16 mouse cellular contexts compared by ENCODE assay signal in genomic region chr11:7506421-7506945, GRCm38 (mm10).
DNase-seq lines count a peak whose midpoint lies in the region; ATAC-seq and TF ChIP-seq lines count a peak whose summit lies in the region.
"Had no signal": no experiment of that assay in that cellular context is flagged by ENCODE, and none has a peak within 500 bp of the region (broad histone marks: within the 10 kb centered on the region; RNA-seq: fewer than 3 reads in every experiment).

No protein-coding gene starts in this region.

- H3K9me3 ChIP-seq in kidney, embryonic 15.5 days (replicated peaks), result no peaks in the 10 kb centered on the region
- no peaks in the 10 kb centered on the region for H3K9me3 ChIP-seq in lung, embryonic 14.5 days (ENCODE audit: low read depth, low read length)
- H3K9me3 ChIP-seq in lung, postnatal 0 days (ENCODE audit: low read length), result no peaks in the 10 kb centered on the region
- H3K9me3 ChIP-seq in midbrain, embryonic 13.5 days, result no peaks in the 10 kb centered on the region
- H3K9me3 ChIP-seq: forebrain, embryonic 10.5 days; heart, embryonic 13.5 days; hindbrain, embryonic 13.5 days had no signal

- ATAC-seq in kidney, embryonic 15.5 days (replicated peaks; ENCODE audit: low FRiP score), result no peak
- peak; percentile 45 for ATAC-seq in lung, embryonic 14.5 days (ENCODE audit: insufficient read depth)
- no peak for ATAC-seq in lung, postnatal 0 days
- ATAC-seq in midbrain, embryonic 13.5 days, result no peak
- ATAC-seq: inflammation-experienced regulatory T-cells, adult 6 months; Patski had no signal

- no peak for TF ChIP-seq CTCF in lung, embryonic 14.5 days (IDR thresholded peaks at IDR 0.05; ENCODE audit: low read depth)
- no peak for TF ChIP-seq CTCF in lung, postnatal 0 days (IDR thresholded peaks at IDR 0.05)

- DNase-seq in kidney, postnatal 36 days, result no peak
- DNase-seq in lung, embryonic 14.5 days, result peak; percentile 30
- no peak for DNase-seq in lung, postnatal 0 days (ENCODE audit: low spot score)
- peak; percentile 32 for DNase-seq in embryo, embryonic 11.5 days (ENCODE audit: low read depth, low spot score)
- peak; percentile 19 for DNase-seq in yolk sac, embryonic 10.5 days (ENCODE audit: low spot score)
- DNase-seq: cerebellum, adult 2 months; lung, adult 18-20 months; lung, postnatal 36 days; thymus, postnatal 25 days had no signal

- H3K27ac ChIP-seq in kidney, embryonic 15.5 days, result 0 out of 2 replicates have a peak overlapping the region, but pooled peaks have one; percentile 1
- H3K27ac ChIP-seq in lung, embryonic 14.5 days (ENCODE audit: low read depth), result no peak overlapping the region
- no peak overlapping the region for H3K27ac ChIP-seq in lung, postnatal 0 days (ENCODE audit: low read length)
- H3K27ac ChIP-seq in midbrain, embryonic 13.5 days, result no peak overlapping the region
- H3K27ac ChIP-seq: forebrain, embryonic 10.5 days; heart, embryonic 13.5 days; hindbrain, embryonic 13.5 days had no signal

- H3K4me2 ChIP-seq in kidney, embryonic 15.5 days, result no peak overlapping the region
- H3K4me2 ChIP-seq in lung, embryonic 14.5 days, result no peak overlapping the region
- no peak overlapping the region for H3K4me2 ChIP-seq in lung, postnatal 0 days (replicated peaks; ENCODE audit: low read depth, low read length)
- H3K4me2 ChIP-seq in midbrain, embryonic 13.5 days (replicated peaks), result no peak overlapping the region
- H3K4me2 ChIP-seq: heart, embryonic 13.5 days; hindbrain, embryonic 13.5 days had no signal

- H3K4me3 ChIP-seq in kidney, embryonic 15.5 days (replicated peaks), result no peak overlapping the region
- no peak overlapping the region for H3K4me3 ChIP-seq in lung, embryonic 14.5 days (ENCODE audit: low read depth, low read length)
- H3K4me3 ChIP-seq in lung, postnatal 0 days (ENCODE audit: low read depth, low read length), result no peak overlapping the region
- H3K4me3 ChIP-seq in midbrain, embryonic 13.5 days (replicated peaks), result no peak overlapping the region
- H3K4me3 ChIP-seq: forebrain, embryonic 10.5 days; heart, embryonic 13.5 days; hindbrain, embryonic 13.5 days had no signal

- 22% methylated on average over 7 of the region's 7 CpGs for WGBS in kidney, embryonic 15.5 days
- 24% methylated on average over 7 of the region's 7 CpGs for WGBS in lung, embryonic 14.5 days
- 31% methylated on average over 7 of the region's 7 CpGs for WGBS in lung, postnatal 0 days
- WGBS in midbrain, embryonic 13.5 days, result 80% methylated on average over 7 of the region's 7 CpGs

- H3K27me3 ChIP-seq in kidney, embryonic 15.5 days, result no peaks in the 10 kb centered on the region
- no peaks in the 10 kb centered on the region for H3K27me3 ChIP-seq in lung, embryonic 14.5 days (ENCODE audit: insufficient read depth, low read length)
- no peaks in the 10 kb centered on the region for H3K27me3 ChIP-seq in lung, postnatal 0 days (replicated peaks; ENCODE audit: insufficient read depth, low read length)
- no peaks in the 10 kb centered on the region for H3K27me3 ChIP-seq in midbrain, embryonic 13.5 days
- H3K27me3 ChIP-seq: heart, embryonic 13.5 days; hindbrain, embryonic 13.5 days; Patski had no signal

- no peaks in the 10 kb centered on the region for H3K36me3 ChIP-seq in kidney, embryonic 15.5 days
- H3K36me3 ChIP-seq in lung, embryonic 14.5 days (ENCODE audit: insufficient read depth), result no peaks in the 10 kb centered on the region
- H3K36me3 ChIP-seq in lung, postnatal 0 days (ENCODE audit: insufficient read depth, low read length), result no peaks in the 10 kb centered on the region
- H3K36me3 ChIP-seq in midbrain, embryonic 13.5 days, result no peaks in the 10 kb centered on the region
- H3K36me3 ChIP-seq: forebrain, embryonic 10.5 days; heart, embryonic 13.5 days; hindbrain, embryonic 13.5 days had no signal

- no peak for TF ChIP-seq EP300 in lung, postnatal 0 days (IDR thresholded peaks at IDR 0.05)

- H3K9ac ChIP-seq in kidney, embryonic 15.5 days, result no peak overlapping the region
- no peak overlapping the region for H3K9ac ChIP-seq in lung, embryonic 14.5 days
- H3K9ac ChIP-seq in lung, postnatal 0 days (replicated peaks; ENCODE audit: low read depth), result no peak overlapping the region
- H3K9ac ChIP-seq in midbrain, embryonic 13.5 days (replicated peaks), result no peak overlapping the region
- H3K9ac ChIP-seq: heart, embryonic 13.5 days; hindbrain, embryonic 13.5 days had no signal

- H3K4me1 ChIP-seq in kidney, embryonic 15.5 days, result peaks cover 18% of the 10 kb centered on the region
- H3K4me1 ChIP-seq in lung, embryonic 14.5 days (ENCODE audit: insufficient read depth), result no peaks in the 10 kb centered on the region
- H3K4me1 ChIP-seq in lung, postnatal 0 days (ENCODE audit: insufficient read depth, low read depth, low read length), result no peaks in the 10 kb centered on the region
- no peaks in the 10 kb centered on the region for H3K4me1 ChIP-seq in midbrain, embryonic 13.5 days (replicated peaks)
- H3K4me1 ChIP-seq: forebrain, embryonic 10.5 days; heart, embryonic 13.5 days; hindbrain, embryonic 13.5 days had no signal

Comparison
In these comparisons a context has a peak if more than half of its experiments do, and no peak if none do; other contexts are left out.
1. DNase-seq: peak in lung, embryonic 14.5 days (single experiment), embryo, embryonic 11.5 days (single experiment) and yolk sac, embryonic 10.5 days (single experiment); none in kidney, postnatal 36 days (0 of 2) and lung, postnatal 0 days (single experiment).